Mouse (Mus musculus): Measurements from ENCODE around the gene Ptpa. TPM values are rescaled to one million over a fixed set of nuclear protein-coding genes. Genes with fewer than 3 reads are reported as not detected.
A peak's percentile ranks its signal among the peaks of the same experiment; 100 is the strongest.

The Ptpa gene
- polyA plus RNA-seq, 1 experiment from 2014 or later: 140 TPM

DNA sequence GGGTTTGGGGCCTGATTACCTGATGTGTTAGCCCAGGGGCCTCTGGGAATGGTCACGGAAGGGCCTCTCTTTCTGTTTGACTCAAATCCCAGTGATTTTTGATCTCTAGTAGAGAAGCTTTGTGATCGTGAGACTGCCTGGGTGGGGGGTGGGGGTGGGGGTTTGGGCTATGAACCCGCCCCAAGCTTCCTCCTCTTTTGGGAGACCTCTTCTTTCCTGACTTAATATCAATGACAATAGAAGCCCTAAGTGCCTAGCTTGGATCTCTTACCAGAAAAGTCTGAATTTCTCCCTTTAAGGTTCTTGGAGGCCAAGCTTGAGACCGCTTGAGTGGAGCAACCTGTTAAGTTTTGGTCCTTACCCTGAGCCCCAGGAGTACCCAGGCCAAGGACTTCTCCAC lies 58.9 kb downstream of the Ptpa start:
- no peak for DNase-seq (ENCODE audit: low spot score)
- Histone ChIP-seq H3K4me1 (peaks cover 37% of the 10 kb centered on the region), H3K27ac (peak overlapping the region; percentile 97), H3K36me3 (no peaks in the 10 kb centered on the region), H3K4me3 (peak overlapping the region; percentile 81), H3K27me3 (ENCODE audit: insufficient read depth, poor library complexity, severe bottlenecking) (peaks cover 22% of the 10 kb centered on the region), H3K9me3 (no peaks in the 10 kb centered on the region)
- WGBS: 20% methylated on average over 4 of the region's 4 CpGs

DNA sequence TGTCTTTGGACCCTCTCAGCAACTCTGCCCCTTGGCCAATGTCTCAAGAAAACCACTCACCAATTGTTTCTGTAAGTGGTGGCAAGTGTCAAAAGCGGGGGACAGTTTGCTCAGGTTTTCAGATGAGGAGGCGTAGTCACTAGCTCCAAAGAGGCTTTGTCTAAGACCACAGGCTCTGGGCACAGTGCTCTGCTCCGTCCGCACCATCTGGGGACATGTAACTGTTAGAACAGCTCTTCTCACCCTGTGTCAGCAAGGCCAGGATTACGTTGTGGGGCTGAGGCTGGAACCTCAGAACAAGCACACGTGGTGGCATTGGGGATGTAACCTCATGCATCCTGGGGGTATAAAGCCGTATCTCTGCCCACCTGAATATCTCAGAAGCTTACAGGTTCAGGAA lies 59.6 kb downstream of the Ptpa start:
- Histone ChIP-seq H3K36me3 (no peaks in the 10 kb centered on the region), H3K4me3 (no peak overlapping the region), H3K9me3 (no peaks in the 10 kb centered on the region), H3K4me1 (peaks cover 30% of the 10 kb centered on the region), H3K27me3 (ENCODE audit: insufficient read depth, poor library complexity, severe bottlenecking) (peaks cover 22% of the 10 kb centered on the region), H3K27ac (no peak overlapping the region)
- no peak for DNase-seq (ENCODE audit: low spot score)
- 80% methylated on average over 7 of the region's 7 CpGs for WGBS

DNA sequence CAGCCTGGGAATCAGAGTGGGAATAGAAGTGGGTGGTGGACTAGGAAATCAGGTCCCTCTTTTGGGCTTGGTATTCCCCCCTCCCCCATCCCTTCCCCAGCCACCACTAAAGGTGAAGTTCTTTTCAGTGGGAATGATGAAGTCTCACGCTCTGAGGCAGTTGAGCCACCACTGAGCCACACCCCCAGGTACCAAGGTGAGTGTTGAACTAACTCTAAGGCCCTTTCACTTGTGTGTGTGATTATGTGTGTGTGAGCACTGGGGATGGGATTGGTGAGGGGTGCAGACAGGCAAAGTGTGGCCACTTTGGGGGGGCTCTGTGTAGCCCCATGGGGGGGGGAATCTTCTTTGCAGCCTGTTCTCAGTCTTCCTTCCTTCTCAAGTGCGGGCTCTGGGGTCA lies 60.4 kb downstream of the Ptpa start:
- Histone ChIP-seq H3K27me3 (ENCODE audit: insufficient read depth, poor library complexity, severe bottlenecking) (peaks cover 22% of the 10 kb centered on the region), H3K4me3 (no peak overlapping the region), H3K36me3 (no peaks in the 10 kb centered on the region), H3K9me3 (no peaks in the 10 kb centered on the region), H3K4me1 (peaks cover 23% of the 10 kb centered on the region), H3K27ac (no peak overlapping the region)
- WGBS: 81% methylated on average over 2 of the region's 2 CpGs
- no peak for DNase-seq (ENCODE audit: low spot score)

- Histone ChIP-seq H3K9me3 (no peaks in the 10 kb centered on the region), H3K36me3 (no peaks in the 10 kb centered on the region), H3K27ac (no peak overlapping the region), H3K4me3 (no peak overlapping the region), H3K4me1 (peaks cover 11% of the 10 kb centered on the region), H3K27me3 (ENCODE audit: insufficient read depth, poor library complexity, severe bottlenecking) (peaks cover 22% of the 10 kb centered on the region)
- DNase-seq (ENCODE audit: low spot score): no peak
- 53% methylated on average over 1 of the region's 1 CpGs for WGBS
Observed at GRCm38 (mm10) chr2:30478526-30478925, 62.7 kb downstream of the Ptpa start.

DNA sequence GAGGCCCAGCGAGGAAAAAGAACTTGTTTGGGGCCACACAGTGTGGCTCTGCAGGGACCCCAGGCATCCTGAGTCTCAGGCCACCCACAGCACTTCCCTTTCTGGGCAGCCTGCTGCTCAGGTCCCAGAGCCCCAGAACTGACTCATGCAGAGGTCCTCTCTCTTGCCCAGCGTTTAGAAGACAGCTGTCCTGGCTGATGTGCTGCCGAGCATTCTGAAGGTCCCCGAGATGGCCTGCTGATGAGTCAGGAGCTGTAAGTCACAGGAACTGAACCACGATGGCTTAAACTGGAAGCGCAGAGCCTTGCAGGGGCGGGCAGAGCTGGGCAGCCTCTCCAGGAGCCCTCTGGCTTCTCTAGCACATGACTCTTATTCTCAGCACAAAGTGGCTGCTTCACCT lies 71.8 kb downstream of the Ptpa start:
- Histone ChIP-seq H3K4me1 (peaks cover 8% of the 10 kb centered on the region), H3K27me3 (ENCODE audit: insufficient read depth, poor library complexity, severe bottlenecking) (no peaks in the 10 kb centered on the region), H3K27ac (no peak overlapping the region), H3K4me3 (no peak overlapping the region), H3K36me3 (no peaks in the 10 kb centered on the region), H3K9me3 (no peaks in the 10 kb centered on the region)
- 32% methylated on average over 7 of the region's 7 CpGs for WGBS
- DNase-seq (ENCODE audit: low spot score): no peak

DNA sequence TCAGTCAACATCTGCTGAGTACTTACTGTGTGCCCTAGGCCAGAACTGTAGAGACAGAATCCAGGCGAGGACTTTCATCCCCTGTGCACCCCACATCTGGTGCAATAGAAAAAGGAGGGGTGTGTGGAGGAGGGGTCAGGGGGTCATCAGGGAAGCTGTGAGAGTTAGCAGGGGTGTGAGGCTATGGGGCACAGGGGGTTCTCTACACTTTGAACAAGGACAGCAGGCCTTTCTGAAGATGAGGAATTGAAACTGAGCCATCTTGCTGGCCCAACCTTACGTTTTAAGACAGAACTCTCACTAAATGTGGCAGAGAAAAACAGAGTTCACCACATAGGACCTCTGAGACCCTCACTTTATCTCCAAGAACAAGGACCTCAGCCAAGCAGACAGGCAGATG lies 74.5 kb downstream of the Ptpa start:
- no peaks in the 10 kb centered on the region for H3K27me3 ChIP-seq (ENCODE audit: insufficient read depth, poor library complexity, severe bottlenecking)
- H3K36me3 ChIP-seq: no peaks in the 10 kb centered on the region
- H3K27ac ChIP-seq: no peak overlapping the region
- no peaks in the 10 kb centered on the region for H3K9me3 ChIP-seq
- 70% methylated on average over 2 of the region's 2 CpGs for WGBS
- DNase-seq (ENCODE audit: low spot score): no peak
- H3K4me1 ChIP-seq: peaks cover 8% of the 10 kb centered on the region
- H3K4me3 ChIP-seq: no peak overlapping the region

GRCm38 (mm10) chr2:30495000-30495908 lies 79.4 kb downstream of the Ptpa start:
- WGBS: 70% methylated on average over 8 of the region's 8 CpGs
- Histone ChIP-seq H3K9me3 (no peaks in the 10 kb centered on the region), H3K4me1 (peaks cover 20% of the 10 kb centered on the region), H3K27me3 (ENCODE audit: insufficient read depth, poor library complexity, severe bottlenecking) (no peaks in the 10 kb centered on the region), H3K4me3 (peak overlapping the region; percentile 50; the same call in 1 of the 2 replicates), H3K27ac (0 out of 2 replicates have a peak overlapping the region, but pooled peaks have one; percentile 81), H3K36me3 (no peaks in the 10 kb centered on the region)
- DNase-seq (ENCODE audit: low spot score): no peak

DNA sequence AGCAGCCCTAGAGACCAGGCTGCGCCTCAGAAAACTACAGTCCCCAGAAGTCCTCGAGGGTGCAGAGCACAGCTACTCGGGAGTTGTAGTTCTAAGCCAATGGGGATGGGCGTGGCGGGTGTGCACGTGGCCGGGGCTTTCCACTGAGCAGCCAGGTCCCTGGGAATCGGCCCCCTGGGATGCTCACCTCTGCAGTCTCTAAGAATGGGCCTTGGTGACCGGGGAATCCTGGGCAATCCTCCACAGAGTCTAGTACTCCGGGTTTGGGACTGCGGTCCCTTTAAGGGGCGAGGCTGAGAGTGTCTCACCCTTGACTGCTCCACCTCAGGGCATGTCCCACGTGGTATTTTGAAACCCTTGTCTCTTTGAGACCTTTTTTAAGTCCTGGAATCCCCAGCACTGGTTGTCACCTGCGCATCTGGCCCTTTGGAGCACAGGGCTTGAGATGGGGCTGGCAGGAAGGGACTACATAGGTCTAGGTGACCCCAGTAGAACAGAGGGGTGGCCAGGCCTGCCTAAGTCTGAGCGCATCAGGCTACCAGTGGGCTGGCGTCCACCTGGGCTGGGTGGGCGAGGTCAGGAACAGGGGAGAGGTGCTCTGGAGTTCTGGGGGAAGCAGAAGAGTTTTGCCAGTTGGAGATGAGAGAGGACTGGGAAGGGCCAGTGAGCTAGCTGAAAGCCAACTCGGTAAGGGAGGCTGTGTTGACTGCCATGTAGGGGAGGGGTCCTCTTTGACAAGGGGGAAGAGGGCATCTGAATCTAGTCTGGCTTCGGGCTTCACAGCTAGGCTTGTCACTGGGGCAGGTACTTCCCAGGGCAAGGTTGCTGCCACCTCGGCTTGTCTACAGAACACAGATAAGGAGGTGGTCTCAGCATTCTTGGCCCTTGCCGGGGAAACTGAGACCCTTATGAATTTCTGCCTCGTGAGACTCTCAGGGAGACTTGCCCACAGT lies 80.3 kb downstream of the Ptpa start:
- H3K36me3 ChIP-seq: no peaks in the 10 kb centered on the region
- WGBS: 22% methylated on average over 22 of the region's 22 CpGs
- peak overlapping the region; percentile 81 for H3K27ac ChIP-seq
- H3K4me1 ChIP-seq: peaks cover 20% of the 10 kb centered on the region
- no peaks in the 10 kb centered on the region for H3K9me3 ChIP-seq
- peak; percentile 92 for DNase-seq (ENCODE audit: low spot score)
- no peaks in the 10 kb centered on the region for H3K27me3 ChIP-seq (ENCODE audit: insufficient read depth, poor library complexity, severe bottlenecking)
- H3K4me3 ChIP-seq: peak overlapping the region; percentile 50

Small RNAs within 50 kb of the gene (microRNA-seq; reads per million reads assigned to microRNA genes)
- not detected for gene Gm47292

Other genes starting within 250 kb of the Ptpa start
- 31.3 and 32.5 TPM in 2 replicates for gene Endog, start 244.5 kb upstream of the Ptpa start, polyA plus RNA-seq (2016; fragmentation: Nextera tagmentation; extraction: Ambion mirVana)
- gene Spout1, start 237.6 kb upstream of the Ptpa start, polyA plus RNA-seq (2016; fragmentation: Nextera tagmentation; extraction: Ambion mirVana): 52.1 and 72.0 TPM in 2 replicates
- gene Kyat1, start 210.2 kb upstream of the Ptpa start, polyA plus RNA-seq (2016; fragmentation: Nextera tagmentation; extraction: Ambion mirVana): 12.8 and 17.2 TPM in 2 replicates
- gene Lrrc8a, start 178.3 kb upstream of the Ptpa start, polyA plus RNA-seq (2016; fragmentation: Nextera tagmentation; extraction: Ambion mirVana): 20.2 and 34.4 TPM in 2 replicates
- gene Gm28035, start 175.5 kb upstream of the Ptpa start, polyA plus RNA-seq (2016; fragmentation: Nextera tagmentation; extraction: Ambion mirVana): 0.14 and 0.19 TPM in 2 replicates
- gene Phyhd1, start 149.8 kb upstream of the Ptpa start, polyA plus RNA-seq (2016; fragmentation: Nextera tagmentation; extraction: Ambion mirVana): 4.4 and 5.2 TPM in 2 replicates
- not detected in 2 replicates for gene Gm28038, start 135.0 kb upstream of the Ptpa start, polyA plus RNA-seq (2016; fragmentation: Nextera tagmentation; extraction: Ambion mirVana)
- gene Dolk, start 129.7 kb upstream of the Ptpa start, polyA plus RNA-seq (2016; fragmentation: Nextera tagmentation; extraction: Ambion mirVana): 29.3 and 31.7 TPM in 2 replicates
- 45.2 and 46.5 TPM in 2 replicates for gene Nup188, start 129.6 kb upstream of the Ptpa start, polyA plus RNA-seq (2016; fragmentation: Nextera tagmentation; extraction: Ambion mirVana)
- 101 and 132 TPM in 2 replicates for gene Sh3glb2, start 56.7 kb upstream of the Ptpa start, polyA plus RNA-seq (2016; fragmentation: Nextera tagmentation; extraction: Ambion mirVana)
- 28.2 and 35.1 TPM in 2 replicates for gene Miga2, start 51.8 kb upstream of the Ptpa start, polyA plus RNA-seq (2016; fragmentation: Nextera tagmentation; extraction: Ambion mirVana)
- gene Dolpp1, start 23.8 kb upstream of the Ptpa start, polyA plus RNA-seq (2016; fragmentation: Nextera tagmentation; extraction: Ambion mirVana): 29.9 and 36.1 TPM in 2 replicates
- gene Crat, start 226 bp upstream of the Ptpa start, polyA plus RNA-seq (2016; fragmentation: Nextera tagmentation; extraction: Ambion mirVana): 36.1 and 55.2 TPM in 2 replicates
- 1.00 and 2.2 TPM in 2 replicates for gene Ier5l, start 58.2 kb downstream of the Ptpa start, polyA plus RNA-seq (2016; fragmentation: Nextera tagmentation; extraction: Ambion mirVana)
- gene Cstad, start 179.0 kb downstream of the Ptpa start, polyA plus RNA-seq (2016; fragmentation: Nextera tagmentation; extraction: Ambion mirVana): 1.2 and 1.4 TPM in 2 replicates

Measured in heart, embryonic 10.5 days (tissue).